Mouse (Mus musculus): ENCODE results near the gene Dll1.

- TF ChIP-seq CTCF (IDR thresholded peaks at IDR 0.05; ENCODE audit: low read depth) (no peak), EP300 (IDR thresholded peaks at IDR 0.05; ENCODE audit: low read depth) (no peak)
Observed at GRCm38 (mm10) chr17:15380641-15381051, 4.0 kb upstream of the Dll1 start.

All from liver, postnatal 0 days (tissue).